Mouse (Mus musculus) testis, adult 2 months (tissue): ENCODE measurements around the gene Prpf8.

Experiments used
- CTCF ChIP-seq: fragments of 200-500 bp; IDR thresholded peaks from 2 replicates; pipeline ENCODE4 v1.5.1; 2012; ENCODE audit warnings: low read depth, mild to moderate bottlenecking, inconsistent platforms, low read length, moderate library complexity; ENCODE audit not compliant: control insufficient read depth, insufficient read depth, insufficient replicate concordance
- POLR2A ChIP-seq: fragments of 200-500 bp; IDR thresholded peaks from 2 replicates; pipeline ENCODE4 v1.6.1; 2012; ENCODE audit warnings: low read depth, mild to moderate bottlenecking, inconsistent platforms, low read length, moderate library complexity; ENCODE audit not compliant: control insufficient read depth

GRCm38 (mm10) chr11:75449695-75450094 is 36.9 kb upstream of the Prpf8 start:
- TF ChIP-seq POLR2A (no peak), CTCF (no peak)
